Mouse (Mus musculus) cerebellum, adult 11 months (tissue): ENCODE measurements at regions not wholly inside any gene's neighbourhood (a gene's known extent, or its start where the extent isn't known, plus 50 kb on each side); places are given as distances from the start of the nearest gene placed in this dataset.

Source experiments
- DNase-seq: peaks from one replicate; pipeline ENCODE4 v3.0.0; 2022

- no peak for DNase-seq
Observed at GRCm38 (mm10) chr9:94239479-94240241, 298.2 kb downstream of the 1190002N15Rik start.

- no peak for DNase-seq
Observed at GRCm38 (mm10) chr9:94238565-94238964, 299.3 kb downstream of the 1190002N15Rik start.

- DNase-seq, result no peak
Observed at GRCm38 (mm10) chr9:94229537-94229936, 308.3 kb downstream of the 1190002N15Rik start.

GRCm38 (mm10) chr9:94219116-94219515 lies 318.8 kb downstream of the 1190002N15Rik start:
- no peak for DNase-seq

- DNase-seq, result no peak
Observed at GRCm38 (mm10) chr9:94216414-94217279, 321.2 kb downstream of the 1190002N15Rik start.

GRCm38 (mm10) chr9:94210467-94211249 lies 327.2 kb downstream of the 1190002N15Rik start:
- no peak for DNase-seq

GRCm38 (mm10) chr9:94208987-94209386 lies 328.9 kb downstream of the 1190002N15Rik start:
- DNase-seq, result no peak

- DNase-seq, result no peak
Observed at GRCm38 (mm10) chr9:94200892-94201291, 337.0 kb downstream of the 1190002N15Rik start.

- DNase-seq, result no peak
Observed at GRCm38 (mm10) chr9:94199864-94200263, 338.0 kb downstream of the 1190002N15Rik start.

GRCm38 (mm10) chr9:94191083-94191482 lies 346.8 kb downstream of the 1190002N15Rik start:
- no peak for DNase-seq

- no peak for DNase-seq
Observed at GRCm38 (mm10) chr9:94189872-94190800, 347.7 kb downstream of the 1190002N15Rik start.

- DNase-seq, result no peak
Observed at GRCm38 (mm10) chr9:94188124-94188523, 349.8 kb downstream of the 1190002N15Rik start.

GRCm38 (mm10) chr9:94169905-94170612 lies 367.8 kb downstream of the 1190002N15Rik start:
- no peak for DNase-seq

GRCm38 (mm10) chr9:94163671-94164070 lies 374.2 kb downstream of the 1190002N15Rik start:
- DNase-seq, result no peak

- DNase-seq, result no peak
Observed at GRCm38 (mm10) chr9:94155581-94155980, 382.3 kb downstream of the 1190002N15Rik start.

- DNase-seq, result no peak
Observed at GRCm38 (mm10) chr9:94148474-94148873, 389.4 kb downstream of the 1190002N15Rik start.

- no peak for DNase-seq
Observed at GRCm38 (mm10) chr9:94146787-94147186, 391.1 kb downstream of the 1190002N15Rik start.

- DNase-seq, result no peak
Observed at GRCm38 (mm10) chr9:94136444-94136843, 401.4 kb downstream of the 1190002N15Rik start.

GRCm38 (mm10) chr9:94133682-94134081 lies 404.2 kb downstream of the 1190002N15Rik start:
- no peak for DNase-seq

GRCm38 (mm10) chr9:94131367-94131766 lies 406.5 kb downstream of the 1190002N15Rik start:
- no peak for DNase-seq

- DNase-seq, result no peak
Observed at GRCm38 (mm10) chr9:94116961-94117360, 420.9 kb downstream of the 1190002N15Rik start.
